Mouse (Mus musculus): ENCODE measurements around the gene Lta.

The Lta gene

GRCm38 (mm10) chr17:35185639-35186611, 19.2 kb downstream of the Lta start:
- DNase-seq (ENCODE audit: low read depth, low spot score) = peak; percentile 91

GRCm38 (mm10) chr17:35180093-35180492, 25.1 kb downstream of the Lta start:
- no peak for DNase-seq (ENCODE audit: low read depth, low spot score)

- DNase-seq (ENCODE audit: low read depth, low spot score) = peak; percentile 87
Measured at GRCm38 (mm10) chr17:35178528-35178927, 26.6 kb downstream of the Lta start.

GRCm38 (mm10) chr17:35175968-35176367, 29.2 kb downstream of the Lta start, which contains the start of gene Aif1:
Aif1 (minus strand) TSS chr17:35176068.
- DNase-seq (ENCODE audit: low read depth, low spot score) = no peak

GRCm38 (mm10) chr17:35175382-35175781, 29.8 kb downstream of the Lta start:
- DNase-seq (ENCODE audit: low read depth, low spot score) = no peak

GRCm38 (mm10) chr17:35174201-35174977, 30.8 kb downstream of the Lta start:
- DNase-seq (ENCODE audit: low read depth, low spot score) = peak; percentile 59

- DNase-seq (ENCODE audit: low read depth, low spot score) = no peak
Measured at GRCm38 (mm10) chr17:35173329-35173728, 31.8 kb downstream of the Lta start.

- no peak for DNase-seq (ENCODE audit: low read depth, low spot score)
Measured at GRCm38 (mm10) chr17:35172445-35173234, 32.5 kb downstream of the Lta start.

GRCm38 (mm10) chr17:35168541-35169207, 36.5 kb downstream of the Lta start:
- peak; percentile 83 for DNase-seq (ENCODE audit: low read depth, low spot score)

GRCm38 (mm10) chr17:35167794-35168193, 37.4 kb downstream of the Lta start:
- no peak for DNase-seq (ENCODE audit: low read depth, low spot score)

- DNase-seq (ENCODE audit: low read depth, low spot score) = peak; percentile 88
Measured at GRCm38 (mm10) chr17:35166352-35167035, 38.7 kb downstream of the Lta start.

GRCm38 (mm10) chr17:35165451-35166155, 39.5 kb downstream of the Lta start:
- DNase-seq (ENCODE audit: low read depth, low spot score) = peak; percentile 35

GRCm38 (mm10) chr17:35164568-35165450, 40.3 kb downstream of the Lta start, which contains the start of gene Prrc2a:
Prrc2a (minus strand) TSS chr17:35164897.
- peak; percentile 100 for DNase-seq (ENCODE audit: low read depth, low spot score)

GRCm38 (mm10) chr17:35164218-35164567, 41.0 kb downstream of the Lta start:
- DNase-seq (ENCODE audit: low read depth, low spot score) = peak; percentile 19

GRCm38 (mm10) chr17:35163326-35164081, 41.6 kb downstream of the Lta start:
- DNase-seq (ENCODE audit: low read depth, low spot score) = peak; percentile 49

GRCm38 (mm10) chr17:35162730-35163129, 42.4 kb downstream of the Lta start:
- peak; percentile 46 for DNase-seq (ENCODE audit: low read depth, low spot score)

- no peak for DNase-seq (ENCODE audit: low read depth, low spot score)
Measured at GRCm38 (mm10) chr17:35162121-35162520, 43.0 kb downstream of the Lta start.

GRCm38 (mm10) chr17:35161421-35161820, 43.7 kb downstream of the Lta start:
- DNase-seq (ENCODE audit: low read depth, low spot score) = no peak

Data from 3T3-L1 (cell line).